Mouse (Mus musculus) macrophage (primary cell): ENCODE results near the gene Siva1. TPM values are rescaled to one million over a fixed set of nuclear protein-coding genes. Genes with fewer than 3 reads are reported as not detected.
A peak's percentile ranks its signal among the peaks of the same experiment; 100 is the strongest.

ENCODE experiments used
- H3K27ac ChIP-seq: fragments of 350-480 bp; formaldehyde crosslinking; 2 replicates; pipeline ENCODE4 v1.9.0; 2021
- H3K36me3 ChIP-seq: fragments of 350-480 bp; formaldehyde crosslinking; 2 replicates; pipeline ENCODE4 v1.9.0; 2021; ENCODE audit errors: inconsistent target
- H3K4me3 ChIP-seq: fragments of 350-480 bp; formaldehyde crosslinking; 2 replicates; pipeline ENCODE4 v1.9.0; 2021; ENCODE audit errors: inconsistent target
- H3K79me2 ChIP-seq: fragments of 350-480 bp; formaldehyde crosslinking; 2 replicates; pipeline ENCODE4 v1.9.0; 2021; ENCODE audit errors: inconsistent target
- WGBS: methylation state at CpG from one replicate; pipeline ENCODE4 v1.1.7; 2026; ENCODE audit warnings: inconsistent platforms; ENCODE audit not compliant: missing documents; 5-methylcytosine and 5-hydroxymethylcytosine counted together
- polyA plus RNA-seq: library from polyadenylated mRNA; stranded (reverse); fragments of 250-400 nt; gene quantifications from 3 replicates; pipeline ENCODE4 v1.2.4, GENCODE M21; 2018; ENCODE audit warnings: inconsistent platforms

Siva1 gene
- polyA plus RNA-seq, 1 experiment from 2014 or later: 5.6 TPM

DNA sequence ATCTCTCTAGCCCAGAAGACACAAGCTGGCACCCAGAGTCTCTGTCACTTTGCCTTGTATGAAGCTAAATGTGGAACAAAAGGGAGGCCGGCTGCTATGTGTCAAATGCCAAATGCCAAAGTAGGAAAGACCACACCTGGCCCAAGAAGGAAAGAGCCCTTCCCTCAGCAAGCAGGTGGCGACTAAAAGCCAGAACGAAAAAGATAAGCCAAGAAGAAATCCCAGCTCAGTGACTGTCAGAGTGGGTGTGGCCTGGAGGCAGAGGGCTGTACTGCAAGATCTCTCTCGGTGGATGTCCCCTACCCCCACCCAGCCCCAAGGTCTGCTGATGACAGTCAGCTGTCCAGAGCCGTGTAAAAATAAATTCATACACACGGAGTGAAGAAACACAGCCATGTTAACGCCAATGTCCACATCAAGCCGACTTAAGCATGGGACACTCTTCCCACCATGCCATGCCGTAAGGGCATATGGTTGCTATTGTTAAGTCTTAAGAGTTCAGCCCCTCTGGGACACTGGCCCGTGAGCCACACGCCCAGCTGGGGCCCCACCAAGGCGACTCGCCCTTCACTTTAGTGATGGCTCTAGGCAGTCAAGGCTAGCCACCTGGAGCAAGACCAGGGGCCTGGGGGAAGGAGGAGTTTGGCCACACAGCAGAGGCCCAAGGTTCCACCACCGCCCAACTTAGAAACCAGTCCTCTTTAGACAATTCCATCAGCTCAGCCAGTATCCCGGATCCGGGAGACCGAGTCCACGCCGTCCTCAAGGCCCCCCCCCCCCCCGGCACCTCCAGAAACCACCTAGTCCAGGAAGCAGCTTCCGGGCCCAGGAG is 28.5 kb downstream of the Siva1 start:
- Histone ChIP-seq H3K27ac (peak overlapping the region; percentile 70), H3K4me3 (peak overlapping the region; percentile 78), H3K79me2 (peaks cover 56% of the 10 kb centered on the region), H3K36me3 (peaks cover 5% of the 10 kb centered on the region; the same call in 1 of the 2 replicates)
- 4% methylated on average over 20 of the region's 21 CpGs for WGBS

DNA sequence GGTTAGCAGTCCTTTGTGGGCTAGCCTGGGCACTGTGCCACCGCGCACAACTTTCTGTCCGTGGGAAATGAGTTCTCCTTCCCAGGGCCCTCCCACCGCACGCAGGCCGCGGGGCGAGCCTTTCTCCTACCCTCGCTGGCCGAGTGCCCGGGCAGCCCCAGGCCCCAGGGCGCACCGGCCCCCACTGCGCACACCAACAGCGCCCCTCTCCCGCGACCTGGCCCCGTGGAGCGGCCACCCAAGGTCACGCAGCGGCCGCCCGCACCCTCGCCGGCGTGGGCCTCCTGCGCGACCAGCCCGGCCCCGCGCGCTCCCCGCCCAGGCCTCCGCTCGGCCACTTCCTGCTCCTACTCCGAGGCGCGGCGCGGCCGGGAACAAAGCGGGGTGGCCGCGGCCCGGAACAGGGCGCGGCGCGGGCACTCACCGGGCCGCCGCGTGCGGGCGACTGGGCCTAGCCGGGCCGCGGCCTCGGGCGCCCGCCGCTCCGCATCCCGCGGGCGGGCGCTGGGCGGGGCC is 29.2 kb downstream of the Siva1 start:
- H3K27ac ChIP-seq: peak overlapping the region; percentile 70
- peaks cover 49% of the 10 kb centered on the region for H3K79me2 ChIP-seq
- under 1% methylated on average over 59 of the region's 68 CpGs for WGBS
- H3K4me3 ChIP-seq: peak overlapping the region; percentile 78
- H3K36me3 ChIP-seq: peaks cover 5% of the 10 kb centered on the region; the same call in 1 of the 2 replicates

DNA sequence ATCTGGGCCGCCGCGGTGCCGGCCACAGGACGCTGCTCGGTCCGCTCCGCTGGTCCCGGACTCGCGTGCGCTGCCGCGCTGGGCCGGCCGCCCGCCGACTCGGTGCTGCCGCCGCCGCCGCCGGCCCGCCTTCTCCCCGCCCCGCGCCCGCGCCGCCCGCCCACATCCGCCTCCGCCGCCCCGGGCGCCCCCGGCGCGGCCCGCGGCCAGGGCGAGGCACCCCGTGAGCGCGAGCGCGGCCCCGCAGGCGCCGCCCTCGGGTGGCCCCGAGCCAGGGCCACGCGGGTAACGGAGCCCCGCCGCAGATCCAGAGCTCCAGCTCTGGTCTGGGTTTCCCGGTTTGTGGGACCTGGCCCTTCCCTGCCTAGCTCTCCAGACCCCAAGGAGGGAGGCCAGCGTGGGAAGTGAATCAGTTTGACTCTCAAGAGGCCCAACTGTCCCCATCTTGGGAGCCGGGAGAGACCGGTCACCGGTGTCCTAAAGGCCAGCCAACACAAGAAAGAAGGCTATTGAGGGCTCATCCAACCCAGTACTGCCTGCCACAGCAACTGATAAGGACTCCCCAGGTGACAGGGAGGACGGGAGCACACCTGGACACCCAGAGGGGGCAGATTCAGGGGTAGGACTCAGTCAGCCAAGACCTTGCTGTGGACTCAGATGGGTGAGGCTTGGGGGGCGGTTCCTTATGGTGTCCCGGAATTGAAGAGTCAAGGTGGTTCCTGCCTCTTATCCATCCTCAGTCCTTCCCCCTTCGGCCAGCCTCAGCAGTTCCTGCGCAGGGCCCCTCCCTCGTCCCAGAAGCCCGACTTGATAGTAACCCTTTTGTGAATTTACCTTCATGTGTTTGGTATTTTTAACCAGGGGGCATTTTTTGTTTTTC is 29.9 kb downstream of the Siva1 start, which contains the start of gene Akt1:
TSS of gene Akt1 (minus strand) at position 753 of the 880 bp plus-strand sequence.
- Histone ChIP-seq H3K4me3 (peak within 1 kb of the TSS; percentile 48), H3K36me3 (no peaks in the 10 kb centered on the region; the same call in 1 of the 2 replicates), H3K27ac (peak within 1 kb of the TSS; percentile 87), H3K79me2 (peaks cover 42% of the 10 kb centered on the region)
- WGBS: under 1% methylated on average over 53 of the region's 70 CpGs

DNA sequence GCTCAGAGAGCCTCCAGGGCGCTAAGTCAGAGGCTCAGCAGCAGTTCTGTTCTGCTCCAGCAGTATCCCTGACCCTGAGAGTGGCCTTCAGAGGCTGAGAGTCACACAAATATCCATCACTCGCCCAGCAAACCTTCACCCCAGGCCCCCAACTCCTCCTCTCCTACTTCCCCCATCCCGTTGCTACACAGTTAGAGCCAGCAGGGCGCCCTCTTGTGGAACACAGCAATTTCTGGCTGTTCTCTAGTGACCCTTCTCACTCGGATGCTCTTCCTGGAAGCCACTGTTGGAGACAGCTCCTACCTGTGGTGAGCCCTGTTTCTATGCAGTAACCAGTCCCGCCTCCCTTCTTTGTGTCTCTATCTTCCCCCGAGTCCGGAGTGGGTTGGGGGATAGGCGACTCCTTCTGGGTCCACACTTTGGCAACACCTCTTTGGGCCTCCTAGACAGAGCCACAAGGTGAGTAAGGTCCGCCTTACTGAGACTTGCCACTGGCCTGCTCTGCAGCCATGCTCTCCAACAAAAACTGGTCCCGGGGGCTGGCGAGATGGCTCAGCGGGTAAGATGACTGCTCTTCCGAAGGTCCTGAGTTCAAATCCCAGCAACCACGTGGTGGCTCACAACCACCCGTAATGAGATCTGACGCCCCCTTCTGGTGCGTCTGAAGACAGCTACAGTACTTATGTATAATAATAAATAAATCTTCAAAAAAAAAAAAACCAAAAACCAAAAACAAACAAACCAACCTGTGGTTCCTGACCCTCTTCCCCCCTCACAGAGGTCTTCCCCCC is 31.0 kb downstream of the Siva1 start:
- peak overlapping the region; percentile 48 for H3K4me3 ChIP-seq
- peak overlapping the region; percentile 87 for H3K27ac ChIP-seq
- WGBS: 25% methylated on average over 17 of the region's 18 CpGs
- no peaks in the 10 kb centered on the region; the same call in 1 of the 2 replicates for H3K36me3 ChIP-seq
- peaks cover 31% of the 10 kb centered on the region for H3K79me2 ChIP-seq

DNA sequence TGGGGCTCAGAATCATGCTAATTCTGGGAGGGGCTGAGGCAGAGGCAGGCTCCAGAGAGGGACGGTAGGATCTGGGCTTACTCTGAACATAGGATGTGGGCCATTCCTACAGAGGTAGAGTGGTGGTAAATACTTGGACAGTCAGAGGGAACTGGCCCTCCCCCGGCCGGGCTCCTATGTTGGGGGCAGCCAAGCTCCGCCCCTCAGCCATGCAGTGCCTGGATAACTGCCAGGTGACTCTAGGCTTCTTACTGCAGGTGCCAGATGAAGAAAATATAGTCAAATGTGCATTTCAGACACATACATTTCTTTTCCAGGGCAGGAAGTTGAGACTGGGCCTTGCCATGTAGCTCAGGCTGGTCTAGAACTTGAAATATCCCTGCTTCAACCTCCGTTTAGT is 32.6 kb downstream of the Siva1 start:
- Histone ChIP-seq H3K79me2 (peaks cover 15% of the 10 kb centered on the region), H3K27ac (no peak overlapping the region), H3K36me3 (no peaks in the 10 kb centered on the region), H3K4me3 (no peak overlapping the region)
- WGBS: 65% methylated on average over 5 of the region's 5 CpGs

DNA sequence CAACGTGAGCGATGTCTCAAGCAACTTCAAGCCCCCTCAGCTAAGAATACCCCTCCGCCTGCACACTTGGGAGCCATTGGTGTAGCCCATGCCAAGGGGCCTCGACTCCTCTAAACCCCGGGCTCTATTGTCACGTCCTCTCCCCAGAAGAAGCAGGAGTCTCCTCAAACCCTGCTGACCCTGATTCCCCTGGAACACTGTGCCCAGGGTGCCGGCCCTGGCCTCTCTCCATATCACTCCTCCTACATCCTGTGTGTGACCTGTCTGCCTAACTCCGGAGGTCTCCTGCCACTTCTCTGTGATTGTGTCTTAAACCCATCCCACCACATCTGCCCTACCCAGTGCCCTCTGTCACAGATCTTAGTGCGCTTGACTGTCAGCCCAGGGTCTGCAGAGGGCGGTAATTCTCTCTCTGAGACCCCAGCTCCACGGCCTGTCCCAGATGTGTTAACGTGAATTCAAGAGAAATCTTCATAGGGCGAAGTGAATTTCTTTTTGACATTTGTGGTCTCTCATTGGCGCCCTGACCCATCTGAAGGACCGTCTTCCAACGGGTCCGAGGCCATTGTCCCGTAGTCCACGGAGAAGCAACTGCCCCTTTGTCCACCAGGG is 33.6 kb downstream of the Siva1 start:
- H3K36me3 ChIP-seq: no peaks in the 10 kb centered on the region
- H3K79me2 ChIP-seq: peaks cover 5% of the 10 kb centered on the region
- H3K4me3 ChIP-seq: peak overlapping the region; percentile 22; the same call in 1 of the 2 replicates
- 55% methylated on average over 19 of the region's 19 CpGs for WGBS
- H3K27ac ChIP-seq: no peak overlapping the region

DNA sequence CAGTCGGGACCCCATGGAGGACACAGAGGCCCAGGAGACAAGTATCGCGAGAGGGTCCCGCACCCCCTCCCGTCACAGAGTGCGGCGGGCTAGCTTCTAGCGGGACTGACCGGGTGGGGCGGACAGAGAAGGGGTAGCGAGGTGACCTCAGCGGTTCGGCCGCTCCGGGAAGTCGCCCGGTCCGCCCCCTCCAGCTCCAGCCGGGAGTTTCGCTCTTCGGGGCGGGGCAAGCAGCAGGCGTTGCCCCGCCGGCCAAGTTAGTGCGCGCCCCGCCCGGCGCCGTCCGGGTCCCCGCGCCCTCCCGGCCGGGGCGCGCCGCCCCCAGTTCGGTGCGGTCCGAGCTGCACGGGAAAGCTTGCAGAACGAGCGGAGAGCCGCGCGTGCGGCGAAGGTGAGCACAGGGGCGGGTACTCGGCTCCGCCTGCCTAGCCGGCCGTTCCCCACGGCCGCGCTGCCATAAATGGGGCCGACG is 34.1 kb downstream of the Siva1 start, which contains the start of gene Zbtb42:
TSS of gene Zbtb42 (plus strand) at position 274 of the 472 bp plus-strand sequence.
- no peaks in the 10 kb centered on the region for H3K79me2 ChIP-seq
- H3K4me3 ChIP-seq: peak within 1 kb of the TSS; percentile 22; the same call in 1 of the 2 replicates
- H3K36me3 ChIP-seq: no peaks in the 10 kb centered on the region
- H3K27ac ChIP-seq: no peak within 1 kb of the TSS
- whole genome bisulfite sequencing: 1% methylated on average over 59 of the region's 60 CpGs

DNA sequence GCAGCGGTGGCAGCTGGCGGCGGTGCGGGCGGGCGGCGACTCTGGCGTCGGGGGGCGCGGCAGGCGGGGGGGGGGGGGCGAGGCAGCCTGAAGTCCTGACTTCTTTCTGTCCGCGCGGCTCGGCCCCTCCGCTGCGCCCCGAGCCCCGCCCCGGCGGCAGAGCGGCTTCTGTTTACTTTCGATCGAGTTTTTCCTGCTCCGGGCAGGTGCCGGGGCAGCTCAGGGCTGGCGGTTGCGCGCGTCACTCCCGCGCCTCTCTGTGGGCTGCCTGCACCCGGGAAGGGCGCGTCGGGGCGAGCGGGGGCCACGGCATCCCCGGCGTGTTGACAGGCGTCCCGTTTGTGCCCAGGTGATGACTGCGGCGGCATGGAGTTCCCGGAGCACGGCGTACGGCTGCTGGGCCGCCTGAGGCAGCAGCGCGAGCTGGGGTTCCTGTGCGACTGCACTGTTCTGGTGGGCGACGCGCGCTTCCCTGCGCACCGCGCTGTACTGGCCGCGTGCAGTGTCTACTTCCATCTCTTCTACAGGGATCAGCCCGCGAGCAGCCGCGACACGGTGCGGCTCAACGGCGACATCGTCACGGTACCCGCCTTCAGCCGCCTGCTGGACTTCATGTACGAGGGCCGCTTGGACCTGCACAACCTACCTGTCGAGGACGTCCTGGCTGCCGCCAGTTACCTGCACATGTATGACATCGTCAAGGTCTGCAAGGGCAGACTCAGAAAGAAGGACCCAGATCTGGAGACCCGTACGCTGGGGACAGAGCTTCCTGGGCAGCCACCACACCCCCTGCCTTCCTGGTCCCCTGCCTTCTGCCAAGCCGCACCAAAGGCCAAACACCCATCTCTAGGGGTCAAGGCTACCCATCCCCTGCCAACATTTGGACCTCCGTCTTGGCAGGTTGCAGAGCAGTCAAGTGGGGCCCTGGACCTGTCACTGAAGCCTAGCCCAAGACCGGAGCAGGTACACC is 34.8 kb downstream of the Siva1 start:
- H3K36me3 ChIP-seq: no peaks in the 10 kb centered on the region
- no peaks in the 10 kb centered on the region for H3K79me2 ChIP-seq
- WGBS: 10% methylated on average over 78 of the region's 87 CpGs
- H3K4me3 ChIP-seq: no peak overlapping the region
- no peak overlapping the region for H3K27ac ChIP-seq

DNA sequence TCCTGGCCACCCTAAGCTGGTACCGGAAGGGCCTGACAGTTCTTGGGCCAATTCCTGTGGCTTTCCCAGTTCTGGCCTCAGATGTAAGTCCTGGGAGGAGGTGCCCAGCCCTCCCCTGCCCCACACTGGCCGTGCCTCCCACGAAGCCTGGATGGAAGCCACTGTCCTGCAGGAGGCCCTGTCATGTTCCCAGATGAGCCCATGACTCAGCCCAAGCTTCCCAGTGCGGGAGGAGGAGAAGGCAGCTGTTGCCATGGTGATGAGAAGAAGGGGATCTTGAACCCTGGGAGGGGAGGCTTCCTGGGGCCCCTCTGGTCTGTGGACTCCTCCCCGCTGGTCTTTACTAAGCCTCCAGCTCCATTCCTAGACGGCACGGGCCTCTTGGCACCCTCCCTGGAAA is 38.9 kb downstream of the Siva1 start:
- no peak overlapping the region for H3K27ac ChIP-seq
- H3K36me3 ChIP-seq: no peaks in the 10 kb centered on the region
- no peak overlapping the region for H3K4me3 ChIP-seq
- 92% methylated on average over 7 of the region's 7 CpGs for WGBS
- no peaks in the 10 kb centered on the region for H3K79me2 ChIP-seq

DNA sequence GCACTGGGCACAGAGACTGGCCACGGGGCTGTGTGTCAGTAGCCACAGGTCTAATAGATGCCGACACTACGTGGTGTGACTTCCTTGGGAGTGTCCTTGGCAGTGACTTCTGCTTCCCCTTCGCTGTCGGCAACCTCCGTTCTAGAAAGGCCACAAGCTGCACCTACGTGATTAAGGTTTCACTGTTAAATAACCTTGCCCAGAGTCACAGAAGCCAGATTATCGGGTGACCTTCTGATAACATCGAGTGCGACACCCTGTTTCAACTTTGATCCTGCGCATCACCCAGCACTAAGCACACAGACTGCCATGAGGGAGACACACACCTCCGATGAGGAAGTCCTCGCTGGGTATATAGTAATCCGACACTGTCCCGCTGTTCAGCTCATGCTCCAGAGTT is 44.0 kb downstream of the Siva1 start:
- WGBS: 5% methylated on average over 15 of the region's 15 CpGs
- Histone ChIP-seq H3K4me3 (peak overlapping the region; percentile 10; the same call in 1 of the 2 replicates), H3K36me3 (no peaks in the 10 kb centered on the region), H3K79me2 (peaks cover 11% of the 10 kb centered on the region; the same call in 1 of the 2 replicates), H3K27ac (peak overlapping the region; percentile 38)

DNA sequence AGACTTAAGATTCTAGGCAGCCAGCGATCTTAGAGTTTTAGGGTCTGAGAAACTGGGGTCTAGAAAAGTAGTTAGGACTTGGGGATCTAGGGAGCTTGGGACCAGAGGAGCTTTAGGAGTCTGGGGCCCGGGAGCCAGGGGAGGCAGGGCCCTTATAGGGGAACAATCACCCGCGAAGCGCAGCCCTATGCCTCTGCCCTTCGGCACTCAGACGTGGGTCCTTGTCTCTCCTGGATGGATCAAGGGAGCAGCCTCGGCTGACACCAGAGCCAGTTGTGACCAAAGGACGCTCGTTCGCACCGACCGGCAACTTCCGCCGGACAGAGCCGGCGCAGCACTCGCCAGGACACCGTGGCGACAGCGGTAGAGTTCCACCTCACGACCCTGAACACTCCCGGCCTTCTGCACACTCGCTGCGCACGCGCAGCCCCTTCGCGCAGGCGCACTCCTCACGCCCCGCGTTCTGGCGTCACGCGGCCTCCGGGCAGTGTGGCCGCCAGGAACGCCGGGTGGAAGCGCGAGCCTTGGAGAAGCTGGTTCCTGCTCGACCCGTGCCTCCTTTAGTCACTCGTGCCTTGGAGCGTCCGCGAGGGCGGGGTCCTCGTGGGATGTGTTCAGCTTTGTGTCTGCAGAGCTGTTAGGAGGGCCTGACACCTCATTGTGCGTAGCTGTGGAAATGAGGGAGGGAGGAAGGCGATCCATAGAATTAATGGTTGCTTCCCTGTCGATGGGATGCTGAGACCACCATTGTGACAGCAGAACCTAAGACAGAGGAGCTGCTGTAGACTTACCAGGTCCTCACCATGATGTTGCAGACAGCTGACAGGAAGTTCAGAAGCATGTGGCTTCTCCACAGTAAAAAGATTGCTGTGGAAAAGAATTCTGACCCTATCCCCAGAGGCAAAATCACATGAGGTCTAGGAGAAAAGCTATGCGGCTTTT is 49.0 kb downstream of the Siva1 start:
- WGBS: 3% methylated on average over 54 of the region's 54 CpGs
- Histone ChIP-seq H3K4me3 (peak overlapping the region; percentile 87), H3K27ac (peak overlapping the region; percentile 79), H3K36me3 (no peaks in the 10 kb centered on the region), H3K79me2 (peaks cover 11% of the 10 kb centered on the region; the same call in 1 of the 2 replicates)

DNA sequence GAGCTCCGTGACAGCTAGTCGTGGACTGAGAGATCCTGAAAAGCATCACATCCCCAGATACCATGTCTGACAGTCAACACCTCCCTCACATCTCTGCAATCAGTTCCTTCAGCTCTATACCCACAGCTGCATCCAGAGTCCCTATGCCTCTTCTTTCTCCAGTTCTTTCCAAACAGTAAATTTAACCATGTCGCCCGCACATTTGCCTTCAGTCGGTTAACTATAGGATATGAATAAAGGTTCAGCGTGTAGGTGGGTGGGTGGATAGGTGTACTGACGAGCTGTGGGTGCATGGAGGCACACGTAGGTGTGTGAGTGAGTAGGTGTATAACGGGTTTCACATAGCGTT is 49.6 kb downstream of the Siva1 start:
- 81% methylated on average over 10 of the region's 10 CpGs for WGBS
- peak overlapping the region; percentile 87 for H3K4me3 ChIP-seq
- peak overlapping the region; percentile 79 for H3K27ac ChIP-seq

More for the DNA sequence above, 49.6 kb downstream of the Siva1 start:
- Histone ChIP-seq H3K79me2 (peaks cover 11% of the 10 kb centered on the region; the same call in 1 of the 2 replicates), H3K36me3 (no peaks in the 10 kb centered on the region)
